Mouse (Mus musculus): ENCODE results near the gene Gm10428. TPM values are rescaled to one million over a fixed set of nuclear protein-coding genes. Genes with fewer than 3 reads are reported as not detected.

Gm10428 gene
- polyA plus RNA-seq, 1 experiment from 2014 or later = not detected

DNA sequence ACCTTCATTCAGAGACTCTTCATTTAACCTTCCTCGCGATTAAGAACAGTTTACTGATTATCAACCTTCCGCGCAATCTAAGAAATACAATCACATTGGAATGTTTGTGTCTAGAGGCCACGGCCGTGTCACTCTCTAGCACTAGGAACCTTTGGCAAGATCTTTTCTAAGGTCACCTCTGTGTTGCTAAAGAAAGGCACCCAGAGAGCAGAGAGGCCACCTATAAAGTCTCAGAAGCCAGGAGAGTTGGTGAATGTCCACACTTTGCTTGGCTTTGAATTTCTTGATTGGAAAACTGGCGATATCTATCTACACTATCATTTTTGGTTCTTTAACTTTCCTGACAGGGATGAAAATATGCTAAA lies 4.2 kb downstream of the Gm10428 start:
- 9% methylated on average over 7 of the region's 7 CpGs for WGBS
- H3K9ac ChIP-seq (ENCODE audit: low read depth, low read length) = no peak overlapping the region

GRCm38 (mm10) chr11:62757906-62758305 lies 5.0 kb downstream of the Gm10428 start:
- H3K36me3 ChIP-seq (ENCODE audit: control insufficient read depth, insufficient read depth, low read length) = no peaks in the 10 kb centered on the region
- ATAC-seq (replicated peaks; ENCODE audit: low FRiP score) = no peak
- no peak overlapping the region for H3K4me2 ChIP-seq
- no peaks in the 10 kb centered on the region for H3K4me1 ChIP-seq (replicated peaks; ENCODE audit: control insufficient read depth, insufficient read depth, low read length)
- no peaks in the 10 kb centered on the region for H3K9me3 ChIP-seq (ENCODE audit: control insufficient read depth, low read length)
- WGBS = 72% methylated on average over 6 of the region's 6 CpGs
- DNase-seq (ENCODE audit: low spot score) = no peak
- H3K27ac ChIP-seq (ENCODE audit: low read depth, low read length) = no peak overlapping the region
- H3K9ac ChIP-seq (ENCODE audit: low read depth, low read length) = no peak overlapping the region
- no peak overlapping the region for H3K4me3 ChIP-seq (ENCODE audit: low read depth, low read length)
- peaks cover 6% of the 10 kb centered on the region; the same call in 1 of the 2 replicates for H3K27me3 ChIP-seq (replicated peaks; ENCODE audit: control insufficient read depth, insufficient read depth, low read length)

More for the DNA sequence above, 4.2 kb downstream of the Gm10428 start:
- Histone ChIP-seq H3K9me3 (ENCODE audit: control insufficient read depth, low read length) (no peaks in the 10 kb centered on the region), H3K4me2 (peak overlapping the region; percentile 56), H3K36me3 (ENCODE audit: control insufficient read depth, insufficient read depth, low read length) (no peaks in the 10 kb centered on the region), H3K4me1 (replicated peaks; ENCODE audit: control insufficient read depth, insufficient read depth, low read length) (no peaks in the 10 kb centered on the region), H3K4me3 (ENCODE audit: low read depth, low read length) (peak overlapping the region; percentile 15; the same call in 1 of the 2 replicates), H3K27me3 (replicated peaks; ENCODE audit: control insufficient read depth, insufficient read depth, low read length) (peaks cover 9% of the 10 kb centered on the region), H3K27ac (ENCODE audit: low read depth, low read length) (no peak overlapping the region)
- no peak for ATAC-seq (replicated peaks; ENCODE audit: low FRiP score)
- DNase-seq (ENCODE audit: low spot score) = no peak

- Histone ChIP-seq H3K27me3 (replicated peaks; ENCODE audit: control insufficient read depth, insufficient read depth, low read length) (peaks cover 6% of the 10 kb centered on the region; the same call in 1 of the 2 replicates), H3K4me1 (replicated peaks; ENCODE audit: control insufficient read depth, insufficient read depth, low read length) (no peaks in the 10 kb centered on the region), H3K4me2 (no peak overlapping the region), H3K36me3 (ENCODE audit: control insufficient read depth, insufficient read depth, low read length) (no peaks in the 10 kb centered on the region), H3K9me3 (ENCODE audit: control insufficient read depth, low read length) (no peaks in the 10 kb centered on the region), H3K9ac (ENCODE audit: low read depth, low read length) (no peak overlapping the region), H3K27ac (ENCODE audit: low read depth, low read length) (no peak overlapping the region), H3K4me3 (ENCODE audit: low read depth, low read length) (no peak overlapping the region)
- DNase-seq (ENCODE audit: low spot score) (no peak), ATAC-seq (replicated peaks; ENCODE audit: low FRiP score) (no peak)
- WGBS = 91% methylated on average over 11 of the region's 11 CpGs
These were observed 5.6 kb downstream of the Gm10428 start for GRCm38 (mm10) chr11:62758491-62758890.

- DNase-seq (ENCODE audit: low spot score) = no peak
- Histone ChIP-seq H3K27me3 (replicated peaks; ENCODE audit: control insufficient read depth, insufficient read depth, low read length) (peaks cover 3% of the 10 kb centered on the region; the same call in 1 of the 2 replicates), H3K4me2 (no peak overlapping the region), H3K9me3 (ENCODE audit: control insufficient read depth, low read length) (no peaks in the 10 kb centered on the region), H3K4me3 (ENCODE audit: low read depth, low read length) (no peak overlapping the region), H3K4me1 (replicated peaks; ENCODE audit: control insufficient read depth, insufficient read depth, low read length) (no peaks in the 10 kb centered on the region), H3K36me3 (ENCODE audit: control insufficient read depth, insufficient read depth, low read length) (no peaks in the 10 kb centered on the region), H3K27ac (ENCODE audit: low read depth, low read length) (no peak overlapping the region), H3K9ac (ENCODE audit: low read depth, low read length) (no peak overlapping the region)
- no peak for ATAC-seq (replicated peaks; ENCODE audit: low FRiP score)
- 65% methylated on average over 9 of the region's 9 CpGs for WGBS
These were observed 8.0 kb downstream of the Gm10428 start for GRCm38 (mm10) chr11:62760755-62761457.

- Histone ChIP-seq H3K27ac (ENCODE audit: low read depth, low read length) (no peak overlapping the region), H3K9me3 (ENCODE audit: control insufficient read depth, low read length) (peaks cover 28% of the 10 kb centered on the region), H3K4me3 (ENCODE audit: low read depth, low read length) (no peak overlapping the region), H3K4me2 (no peak overlapping the region), H3K36me3 (ENCODE audit: control insufficient read depth, insufficient read depth, low read length) (peaks cover 19% of the 10 kb centered on the region), H3K9ac (ENCODE audit: low read depth, low read length) (no peak overlapping the region), H3K4me1 (replicated peaks; ENCODE audit: control insufficient read depth, insufficient read depth, low read length) (no peaks in the 10 kb centered on the region), H3K27me3 (replicated peaks; ENCODE audit: control insufficient read depth, insufficient read depth, low read length) (no peaks in the 10 kb centered on the region)
- 82% methylated on average over 7 of the region's 7 CpGs for WGBS
- DNase-seq (ENCODE audit: low spot score) (no peak), ATAC-seq (replicated peaks; ENCODE audit: low FRiP score) (no peak)
These were observed 23.6 kb downstream of the Gm10428 start for GRCm38 (mm10) chr11:62776510-62776909.

GRCm38 (mm10) chr11:62788935-62789616 lies 36.2 kb downstream of the Gm10428 start, which contains the start of gene Zfp286:
Zfp286 (minus strand) TSS chr11:62789462.
- peak; percentile 81 for ATAC-seq (replicated peaks; ENCODE audit: low FRiP score)
- H3K27ac ChIP-seq (ENCODE audit: low read depth, low read length) = no peak within 1 kb of the TSS

DNA sequence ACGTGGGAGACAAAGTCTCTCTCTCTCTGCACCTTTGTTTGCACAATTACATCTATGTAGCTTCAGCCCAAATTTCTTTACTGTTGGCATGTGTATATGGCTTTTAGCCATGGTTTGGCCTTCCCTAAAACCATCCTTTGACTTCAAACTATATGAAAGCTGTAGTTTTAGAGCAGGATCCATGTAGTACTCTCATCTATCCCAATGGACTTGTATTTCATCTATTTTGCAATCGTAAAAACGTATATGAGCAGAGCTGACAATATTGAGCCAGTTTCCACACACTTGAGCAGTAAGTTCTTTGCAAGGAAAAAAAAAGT lies 36.7 kb downstream of the Gm10428 start:
- Histone ChIP-seq H3K9me3 (ENCODE audit: control insufficient read depth, low read length) (no peaks in the 10 kb centered on the region), H3K4me2 (peak overlapping the region; percentile 67), H3K9ac (ENCODE audit: low read depth, low read length) (peak overlapping the region; percentile 44; the same call in 1 of the 2 replicates), H3K4me3 (ENCODE audit: low read depth, low read length) (peak overlapping the region; percentile 52), H3K4me1 (replicated peaks; ENCODE audit: control insufficient read depth, insufficient read depth, low read length) (no peaks in the 10 kb centered on the region), H3K27me3 (replicated peaks; ENCODE audit: control insufficient read depth, insufficient read depth, low read length) (no peaks in the 10 kb centered on the region), H3K27ac (ENCODE audit: low read depth, low read length) (no peak overlapping the region), H3K36me3 (ENCODE audit: control insufficient read depth, insufficient read depth, low read length) (peaks cover under 1% of the 10 kb centered on the region; the same call in 1 of the 2 replicates)
- 60% methylated on average over 3 of the region's 3 CpGs for whole genome bisulfite sequencing
- DNase-seq (ENCODE audit: low spot score) (no peak), ATAC-seq (replicated peaks; ENCODE audit: low FRiP score) (no peak)

More at GRCm38 (mm10) chr11:62788935-62789616, 36.2 kb downstream of the Gm10428 start, which contains the start of gene Zfp286:
- H3K9me3 ChIP-seq (ENCODE audit: control insufficient read depth, low read length) = no peaks in the 10 kb centered on the region
- peak; percentile 82 for DNase-seq (ENCODE audit: low spot score)
- H3K4me2 ChIP-seq = peak within 1 kb of the TSS; percentile 67
- 9% methylated on average over 34 of the region's 34 CpGs for WGBS
- H3K4me1 ChIP-seq (replicated peaks; ENCODE audit: control insufficient read depth, insufficient read depth, low read length) = no peaks in the 10 kb centered on the region
- H3K27me3 ChIP-seq (replicated peaks; ENCODE audit: control insufficient read depth, insufficient read depth, low read length) = no peaks in the 10 kb centered on the region
- H3K9ac ChIP-seq (ENCODE audit: low read depth, low read length) = peak within 1 kb of the TSS; percentile 44
- H3K36me3 ChIP-seq (ENCODE audit: control insufficient read depth, insufficient read depth, low read length) = peaks cover 5% of the 10 kb centered on the region
- peak within 1 kb of the TSS; percentile 52 for H3K4me3 ChIP-seq (ENCODE audit: low read depth, low read length)
